Mouse (Mus musculus): ENCODE measurements at regions not wholly inside any gene's neighbourhood (a gene's known extent, or its start where the extent isn't known, plus 50 kb on each side); places are given as distances from the start of the nearest gene placed in this dataset.

DNA sequence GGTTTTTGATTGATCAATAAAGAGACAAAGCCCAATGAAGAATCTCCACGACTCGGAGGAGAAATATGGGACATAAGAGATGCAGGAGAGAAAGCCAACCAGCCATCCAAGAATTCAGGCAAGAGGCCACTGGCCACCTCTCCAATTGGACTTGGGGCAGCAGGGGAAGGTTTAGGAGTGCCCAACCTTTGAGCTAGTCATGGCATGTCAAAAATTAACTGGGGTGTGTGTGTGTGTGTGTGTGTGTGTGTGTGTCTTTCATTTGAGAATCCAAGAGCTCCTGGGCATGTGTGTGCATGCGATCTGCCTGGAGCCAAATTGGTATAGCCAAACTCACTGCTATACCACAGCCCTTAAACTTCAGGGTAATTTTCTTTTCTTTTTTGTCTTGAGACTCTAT lies 51.6 kb upstream of the Cecr2 start:
- no peak for DNase-seq

DNA sequence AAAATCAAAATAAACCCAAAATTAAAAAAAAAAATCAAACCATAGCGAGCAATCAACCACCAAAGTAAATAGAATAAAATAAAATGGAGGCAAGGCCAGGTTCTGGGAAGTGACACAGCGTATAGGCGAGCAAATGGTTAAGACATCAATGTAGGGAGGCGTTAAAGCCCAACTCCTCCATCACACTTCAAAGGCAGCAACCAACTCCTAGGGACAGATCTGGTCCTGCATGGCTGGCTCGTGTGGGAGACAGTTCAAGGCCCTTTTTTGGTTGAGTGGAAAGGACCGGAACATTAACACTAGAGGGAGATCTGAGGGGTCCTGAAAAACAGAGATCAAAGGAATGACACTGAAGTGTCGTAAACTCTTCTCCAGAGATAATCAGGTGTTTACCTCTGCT lies 53.8 kb upstream of the Cecr2 start:
- no peak for DNase-seq

DNA sequence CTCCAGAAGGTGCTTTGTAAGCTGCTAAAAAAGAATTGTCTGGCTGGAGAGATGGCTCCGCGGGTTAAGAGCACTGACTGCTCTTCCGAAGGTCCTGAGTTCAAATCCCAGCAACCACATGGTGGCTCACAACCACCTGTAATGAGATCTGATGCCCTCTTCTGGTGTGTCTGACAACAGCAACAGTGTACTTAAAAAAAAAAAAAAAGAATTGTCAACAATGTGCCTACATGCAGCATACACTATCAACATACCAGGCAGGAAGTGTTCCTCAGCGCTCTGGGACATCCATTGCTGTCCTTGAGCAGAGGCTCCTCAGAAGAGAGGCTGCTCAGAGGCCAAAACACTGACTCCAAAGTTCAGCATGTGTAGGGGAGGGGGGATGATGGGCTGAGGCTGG lies 56.3 kb upstream of the Cecr2 start:
- no peak for DNase-seq

DNA sequence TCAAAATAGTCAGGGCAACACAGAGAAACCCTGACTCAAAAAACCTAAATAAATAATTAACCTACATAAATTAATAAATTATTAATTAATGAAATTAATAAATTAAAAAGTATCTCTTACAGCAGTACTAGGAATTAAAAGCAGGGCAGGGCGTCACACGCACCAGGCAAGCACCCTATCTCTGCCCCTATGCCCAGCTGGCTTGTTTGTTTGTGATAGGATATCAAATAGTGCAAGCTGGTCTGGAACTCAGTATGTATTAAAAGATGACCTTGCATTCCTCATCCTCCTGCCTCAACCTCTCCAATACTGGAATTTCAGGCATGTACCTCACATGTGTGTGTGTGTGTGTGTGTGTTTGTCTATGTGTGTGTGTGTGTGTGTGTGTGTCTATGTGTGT lies 60.7 kb upstream of the Cecr2 start:
- DNase-seq, result no peak

DNA sequence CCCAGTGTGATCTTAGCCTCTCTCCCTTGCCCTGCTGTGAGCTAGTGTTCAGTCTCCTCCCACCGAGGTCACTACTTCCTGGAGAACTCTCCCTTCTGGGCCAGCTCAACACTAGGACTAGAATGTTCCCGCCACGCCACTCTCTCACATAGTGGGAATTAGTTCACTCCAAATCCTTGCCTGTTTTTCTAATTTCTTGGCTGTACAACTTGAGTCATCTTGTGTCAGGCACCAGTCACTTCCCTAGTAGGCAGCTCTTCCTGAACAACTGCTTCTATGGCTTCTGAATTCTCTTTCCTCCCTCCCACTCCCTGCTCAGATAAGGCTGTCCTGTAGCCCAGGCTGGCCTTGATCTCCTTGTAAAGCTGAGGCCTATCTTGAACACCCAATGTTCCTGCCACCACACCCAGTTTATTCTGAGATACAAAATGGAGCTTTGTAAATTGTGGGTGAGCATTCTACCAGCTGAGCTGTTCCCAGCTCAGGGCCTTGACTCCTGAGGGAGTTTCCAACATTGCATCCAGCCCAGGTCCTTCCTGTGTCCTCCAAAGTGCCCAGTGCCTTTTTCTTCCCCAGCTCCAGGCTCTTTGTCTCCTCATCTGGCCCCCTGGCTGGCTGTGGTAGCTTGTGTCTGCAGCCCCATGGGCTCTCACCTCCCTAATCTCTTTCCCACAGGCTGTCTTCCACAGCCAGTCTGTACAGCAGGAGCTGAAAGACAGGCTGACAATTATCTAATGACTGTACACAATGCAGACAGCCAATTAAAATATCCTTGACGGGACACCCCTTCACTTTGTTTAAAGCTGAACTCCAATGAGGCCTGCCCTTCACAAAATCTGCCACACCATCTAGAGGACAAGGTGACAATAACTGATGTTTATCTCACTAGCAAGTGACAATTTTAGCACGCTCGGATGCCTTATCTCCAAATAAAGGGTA lies 61.9 kb upstream of the Cecr2 start:
- DNase-seq, result no peak

DNA sequence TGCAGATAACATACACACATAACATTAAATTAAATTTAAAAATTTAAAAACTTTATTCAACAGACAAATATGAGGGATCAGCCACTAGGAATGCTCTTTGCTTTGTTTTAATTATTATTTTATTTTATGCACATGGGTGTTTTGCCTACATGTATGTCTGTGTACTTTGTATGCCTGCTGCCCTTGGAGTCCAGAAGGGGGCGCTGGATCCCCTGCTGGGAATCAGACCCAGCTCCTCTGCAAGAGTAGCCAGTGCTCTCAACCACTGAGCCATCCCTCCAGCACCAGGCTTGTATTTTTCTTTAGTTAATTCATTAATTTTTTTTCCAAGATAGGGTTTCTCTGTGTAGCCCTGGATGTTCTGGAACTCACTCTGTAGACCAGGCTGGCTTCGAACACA lies 62.7 kb upstream of the Cecr2 start:
- peak; percentile 47 for DNase-seq

DNA sequence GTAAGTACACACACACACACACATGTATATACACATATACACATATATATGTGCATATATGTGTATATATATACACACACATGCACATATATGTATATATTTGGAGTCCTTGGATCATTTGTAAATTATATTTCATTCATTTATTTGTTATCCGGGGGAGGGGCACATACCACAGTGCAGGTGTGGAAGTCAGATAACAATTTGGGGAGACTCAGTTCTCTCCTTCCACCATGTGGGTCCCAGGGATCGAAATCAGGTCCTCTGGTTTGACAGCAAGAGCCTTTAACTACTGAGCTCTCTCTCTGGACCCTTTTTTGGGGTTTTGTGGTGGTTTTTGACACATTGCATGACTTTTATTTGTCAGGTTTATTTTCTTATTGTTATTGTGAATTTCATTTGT lies 65.8 kb upstream of the Cecr2 start:
- DNase-seq, result no peak

DNA sequence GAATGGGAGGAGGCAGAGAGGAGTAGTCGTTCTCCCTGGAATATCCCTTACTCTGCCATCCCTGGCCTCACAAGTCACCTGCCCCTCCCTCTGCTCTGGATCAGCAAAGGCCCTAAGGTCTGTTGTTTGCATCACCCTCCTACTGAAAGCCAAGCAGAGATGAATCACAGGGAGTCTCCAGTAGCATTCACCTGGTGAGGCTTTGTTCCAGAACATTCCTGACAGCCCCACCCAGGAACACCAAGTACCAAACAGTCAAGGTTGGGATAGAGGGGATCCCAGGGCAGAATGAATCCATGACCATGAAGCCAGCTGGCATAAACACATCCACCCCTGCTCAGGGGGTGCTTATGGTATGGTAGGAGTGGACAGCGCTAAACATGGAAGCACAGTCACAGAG lies 67.4 kb upstream of the Hdhd5 start:
- DNase-seq, result no peak

DNA sequence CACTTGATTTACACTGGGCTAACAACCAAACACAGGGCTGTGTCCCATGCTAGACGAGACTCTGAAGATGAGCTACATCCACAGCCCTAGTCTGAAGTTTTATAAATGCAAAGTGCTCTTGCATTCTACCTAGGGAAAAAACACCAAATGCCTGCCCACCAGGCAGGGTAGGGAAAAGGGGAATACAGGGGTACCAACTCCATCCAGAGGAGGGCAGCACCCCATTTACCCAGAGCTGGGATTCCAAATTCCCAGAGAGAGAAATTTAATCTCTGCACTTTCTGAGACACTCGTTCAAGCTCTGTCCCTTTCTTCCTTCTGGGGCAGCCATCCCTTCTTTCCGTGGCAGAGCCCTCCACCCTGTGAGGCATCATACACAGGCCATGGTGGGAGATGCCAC lies 66.8 kb upstream of the Hdhd5 start:
- no peak for DNase-seq

DNA sequence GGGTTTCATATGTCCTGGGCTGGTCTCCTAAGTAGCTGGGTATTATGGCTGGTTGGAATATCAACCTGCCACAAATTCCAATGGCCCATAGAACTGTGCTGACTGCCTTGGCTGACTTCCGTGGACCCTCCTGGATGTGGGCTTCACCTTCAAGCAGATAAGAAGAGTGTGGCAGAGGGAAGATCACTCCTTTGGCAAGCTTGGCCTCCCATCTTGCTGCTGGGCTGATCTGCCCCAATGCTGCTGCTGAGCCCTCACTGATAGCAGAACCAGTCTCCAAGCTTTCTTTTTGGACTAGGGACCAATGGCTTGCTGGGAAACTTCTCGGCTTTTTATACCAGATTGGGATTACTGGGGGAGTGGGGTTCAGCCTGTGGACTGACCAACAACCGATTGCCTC lies 65.6 kb upstream of the Hdhd5 start:
- DNase-seq, result no peak

DNA sequence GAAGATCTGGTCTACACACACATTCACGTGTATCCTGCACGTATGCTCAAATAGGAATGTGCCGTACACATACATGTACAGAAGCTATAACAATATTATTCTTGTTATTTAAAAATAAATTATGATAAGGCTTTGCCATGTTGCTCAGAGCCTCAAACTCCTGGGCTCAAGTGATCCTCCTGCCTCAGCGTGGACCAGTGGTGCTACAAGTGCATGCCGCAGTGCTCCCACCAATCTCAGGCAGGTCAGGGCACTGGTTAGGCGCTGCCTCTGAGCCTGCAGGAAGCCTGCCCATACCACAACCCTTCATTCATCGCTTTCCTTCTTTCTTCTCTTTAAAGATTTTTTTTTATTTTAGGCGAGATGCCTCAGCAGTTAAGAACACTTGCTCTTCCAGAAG lies 63.3 kb upstream of the Hdhd5 start:
- no peak for DNase-seq

DNA sequence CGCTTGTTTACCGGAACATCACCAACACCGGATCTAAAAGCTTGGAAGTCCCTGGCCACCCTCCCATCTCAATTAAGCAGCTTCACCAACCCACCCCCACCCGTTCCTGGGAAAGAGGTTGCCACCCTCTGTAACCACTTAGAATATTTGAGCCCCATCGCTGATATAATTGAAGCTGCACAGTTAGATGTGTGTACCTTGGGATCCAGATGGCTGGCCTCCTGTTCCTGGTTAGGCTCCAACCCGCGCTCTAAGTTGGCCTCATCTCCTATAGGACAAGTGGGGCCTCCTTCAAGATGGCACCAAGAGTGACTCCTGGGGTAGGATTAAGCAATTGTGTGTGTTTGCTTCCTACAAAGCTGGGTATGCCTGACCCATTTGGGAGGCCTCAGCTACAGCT lies 61.6 kb upstream of the Hdhd5 start:
- DNase-seq, result no peak

DNA sequence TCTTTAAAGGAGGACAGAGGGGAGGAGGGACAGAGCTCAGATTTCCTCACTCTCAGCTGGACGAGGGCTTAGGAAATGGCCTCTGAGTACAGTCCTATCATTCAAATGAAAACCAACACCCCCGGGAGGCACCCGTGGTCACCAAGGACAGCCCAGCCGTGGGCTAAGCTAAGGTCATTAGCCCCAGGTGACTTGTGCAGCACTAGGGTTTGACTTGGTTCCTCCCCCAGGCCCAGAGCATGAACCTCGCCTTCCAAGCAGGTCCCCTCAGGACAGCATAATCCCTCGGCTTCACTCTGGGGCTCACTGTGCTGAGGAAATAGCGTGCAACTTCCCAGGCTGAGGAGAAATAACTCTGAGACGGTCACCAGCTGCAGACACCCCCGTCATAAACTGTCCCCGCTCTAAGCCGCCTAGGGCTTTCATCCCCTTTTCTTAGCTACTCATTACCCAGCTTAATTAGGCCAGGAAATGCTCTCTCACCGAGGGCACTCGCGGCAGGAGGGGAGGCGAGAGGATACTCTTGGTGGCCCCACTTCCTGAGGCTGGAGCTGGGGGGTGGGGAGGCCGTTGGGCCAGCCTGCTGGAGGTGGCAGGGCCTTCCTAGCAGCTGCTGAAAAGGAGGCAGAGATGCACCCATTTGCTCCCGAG lies 61.0 kb upstream of the Hdhd5 start:
- peak; percentile 28 for DNase-seq

DNA sequence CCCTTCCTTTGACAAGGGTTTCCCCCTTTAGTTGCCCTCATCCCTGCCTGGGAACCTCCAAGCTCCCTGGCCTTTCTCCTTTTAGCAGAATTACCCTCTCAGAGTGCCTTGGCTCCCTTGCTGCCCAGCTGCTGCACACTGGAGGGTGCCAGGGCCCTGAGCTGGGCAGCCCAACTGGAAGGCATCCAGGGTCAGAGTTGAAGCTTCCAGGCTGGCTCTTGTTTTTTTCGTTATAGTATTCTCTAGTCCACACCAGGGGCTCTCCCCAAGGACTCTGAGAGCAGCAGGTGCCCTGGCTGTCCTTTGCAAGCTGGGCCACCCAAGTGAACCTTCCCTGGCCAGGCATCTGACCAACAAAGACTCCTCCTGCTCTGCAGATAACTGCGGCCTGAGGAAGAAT lies 59.1 kb upstream of the Hdhd5 start:
- no peak for DNase-seq

DNA sequence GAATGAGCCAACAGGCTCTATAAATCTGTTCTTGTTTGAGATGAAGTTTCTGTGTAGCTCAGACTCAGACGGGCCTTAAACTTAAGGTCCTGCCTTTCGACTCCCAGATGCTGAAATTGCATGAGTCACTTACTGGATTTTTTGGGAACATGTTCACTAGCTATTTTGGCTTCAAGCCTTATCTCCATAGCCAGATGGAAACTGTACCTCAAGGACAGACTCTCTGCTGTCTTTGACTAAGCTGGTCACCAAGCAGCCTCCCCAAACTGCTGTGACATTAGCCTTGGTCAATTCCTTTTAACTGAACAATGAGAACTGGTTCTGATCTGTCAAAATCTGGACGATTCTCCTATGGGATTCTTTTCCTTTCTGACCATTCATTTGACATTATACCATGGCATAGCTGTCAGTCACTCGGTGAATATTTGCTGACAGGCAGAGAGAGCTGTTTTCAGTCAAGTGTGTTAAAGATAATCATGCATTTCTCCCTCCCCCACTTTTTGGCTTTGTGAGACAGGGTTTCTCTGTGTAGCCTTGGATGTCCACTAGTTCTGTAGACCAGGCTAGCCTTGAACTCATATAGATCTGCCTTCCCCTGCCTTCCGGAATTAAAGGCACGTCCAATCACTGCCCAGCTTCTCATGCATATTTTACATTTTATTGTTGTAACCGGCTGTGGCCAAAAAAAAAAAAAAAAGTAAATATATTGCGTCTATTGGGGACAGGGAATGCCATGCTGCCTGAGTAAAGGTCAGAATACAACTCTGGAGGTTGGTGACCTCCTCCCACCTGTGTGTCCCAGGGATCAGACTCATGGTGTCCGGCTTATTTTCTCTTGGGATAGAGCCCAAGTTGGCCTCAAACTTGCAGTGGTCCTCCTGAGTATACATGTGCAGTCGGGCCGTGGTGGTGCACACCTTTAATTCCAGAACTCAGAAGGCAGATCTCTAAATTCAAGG lies 57.9 kb upstream of the Hdhd5 start:
- DNase-seq, result no peak

DNA sequence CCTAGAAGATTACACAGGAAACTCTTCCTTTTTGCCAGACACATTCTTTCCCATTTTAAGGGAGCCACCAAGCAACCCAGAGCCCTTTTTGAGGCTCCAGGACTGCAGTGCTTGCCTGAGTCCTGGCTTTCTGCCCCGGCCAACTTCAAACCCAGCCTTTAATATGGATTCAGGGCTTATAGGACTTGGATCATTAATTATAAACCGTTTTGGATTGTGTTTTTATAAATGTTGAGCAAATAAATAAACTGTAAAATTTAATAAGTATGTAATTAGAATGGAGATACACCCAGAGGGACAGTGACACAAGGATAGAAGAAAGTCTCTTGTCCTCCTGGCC lies 54.8 kb upstream of the Hdhd5 start:
- no peak for DNase-seq

DNA sequence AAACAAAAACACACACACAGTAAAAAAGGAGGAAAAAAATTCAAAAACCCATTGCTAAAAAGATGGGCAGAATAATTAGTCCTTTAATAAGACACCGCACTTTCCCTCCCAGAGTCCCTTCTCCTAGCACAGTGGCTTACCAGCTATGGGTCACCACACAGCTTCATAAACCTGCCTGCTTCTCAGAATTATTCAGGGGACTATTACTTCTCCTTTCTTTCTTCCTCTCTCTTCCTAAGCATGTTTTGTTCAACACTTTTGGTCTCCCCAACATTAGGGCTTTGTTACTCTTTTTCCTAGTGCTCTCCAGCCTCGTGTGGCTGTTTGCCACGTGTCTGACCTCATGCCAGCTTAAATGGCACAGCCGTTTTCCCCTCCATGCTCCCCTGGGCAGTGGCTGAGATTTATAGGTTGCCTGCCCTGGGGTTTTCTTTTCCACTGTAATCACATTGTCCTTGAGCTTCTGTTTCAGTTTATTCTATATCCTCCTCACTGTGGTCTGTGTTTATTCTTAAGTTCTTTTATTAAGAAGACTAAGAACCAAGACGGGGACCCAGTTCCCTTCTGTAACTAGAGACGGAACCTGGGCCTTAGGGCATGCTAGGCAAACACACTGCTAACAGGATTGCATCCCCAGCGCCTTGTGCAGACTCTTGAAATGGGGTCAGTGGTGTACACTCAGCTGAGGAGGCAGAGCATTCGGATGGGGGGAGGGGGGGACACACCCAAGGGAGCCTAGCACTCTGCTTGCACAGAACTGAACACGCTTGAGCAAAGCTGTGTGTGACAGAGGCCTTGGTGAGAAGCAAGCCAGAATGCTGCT lies 54.2 kb upstream of the Hdhd5 start:
- DNase-seq, result peak; percentile 38

DNA sequence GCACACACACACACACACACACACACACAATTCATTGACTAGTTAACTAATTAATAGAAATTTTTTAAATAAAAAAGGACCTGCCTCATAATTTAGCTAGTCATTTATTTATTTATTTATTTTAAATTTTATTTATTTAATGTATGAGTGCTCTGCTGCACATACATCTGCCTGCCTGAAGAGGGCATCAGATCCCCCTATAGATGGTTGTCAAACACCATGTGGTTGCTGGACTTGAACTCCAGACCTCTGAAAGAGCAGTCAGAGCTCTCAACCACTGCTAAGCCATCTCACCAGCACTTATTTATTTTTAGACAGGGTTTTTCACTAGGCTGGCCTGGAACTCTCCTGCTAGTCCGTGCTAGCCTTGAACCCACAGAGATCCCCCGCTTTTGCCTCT lies 50.6 kb upstream of the Hdhd5 start:
- no peak for DNase-seq

Data from thymus, postnatal 14 days (tissue).